Mouse (Mus musculus) limb, embryonic 11.5 days (tissue): ENCODE measurements at regions not wholly inside any gene's neighbourhood (a gene's known extent, or its start where the extent isn't known, plus 50 kb on each side); places are given as distances from the start of the nearest gene placed in this dataset.

Experiments used
- ATAC-seq: fragments of 200-750 bp; cut with Nextera tagmentation; 2 replicates; pipeline ENCODE4 v1.8.0; 2017; ENCODE audit warnings: low read depth; ENCODE audit not compliant: insufficient number of reproducible peaks, low FRiP score, low TSS enrichment
- DNase-seq: peaks from one replicate; pipeline ENCODE4 v3.0.0-alpha.2; 2015; ENCODE audit warnings: low spot score
- H3K27ac ChIP-seq: fragments of 300-500 bp; sonication (generic); replicated peaks from 2 replicates; pipeline ENCODE4 v1.5.1; 2014; ENCODE audit warnings: low read depth, mild to moderate bottlenecking, low read length
- H3K27me3 ChIP-seq: fragments of 300-500 bp; sonication (generic); 2 replicates; pipeline ENCODE4 v1.6.1; 2014; ENCODE audit warnings: mild to moderate bottlenecking, low read length, mixed read lengths; ENCODE audit not compliant: control insufficient read depth, insufficient read depth
- H3K36me3 ChIP-seq: fragments of 300-500 bp; sonication (generic); 2 replicates; pipeline ENCODE4 v1.6.1; 2014; ENCODE audit warnings: mild to moderate bottlenecking, low read length, moderate library complexity, mixed read lengths; ENCODE audit not compliant: control insufficient read depth, insufficient read depth
- H3K4me1 ChIP-seq: fragments of 300-500 bp; sonication (generic); 2 replicates; pipeline ENCODE4 v1.6.1; 2014; ENCODE audit warnings: low read length, mixed read lengths; ENCODE audit not compliant: control insufficient read depth, insufficient read depth
- H3K4me2 ChIP-seq: fragments of 300-500 bp; sonication (generic); 2 replicates; pipeline ENCODE4 v1.6.1; 2014; ENCODE audit warnings: low read depth, mild to moderate bottlenecking, moderate library complexity; ENCODE audit not compliant: severe bottlenecking
- H3K4me3 ChIP-seq: fragments of 300-500 bp; sonication (generic); 2 replicates; pipeline ENCODE4 v1.5.1; 2014; ENCODE audit warnings: low read depth, low read length
- H3K9ac ChIP-seq: fragments of 300-500 bp; sonication (generic); 2 replicates; pipeline ENCODE4 v1.6.1; 2014; ENCODE audit warnings: mild to moderate bottlenecking, low read length
- H3K9me3 ChIP-seq: fragments of 300-500 bp; sonication (generic); 2 replicates; pipeline ENCODE4 v1.6.1; 2016; ENCODE audit warnings: low read length; ENCODE audit not compliant: control insufficient read depth
- WGBS: fragments of 180-500 bp; shearing (Covaris S2); extraction: QIAGEN DNeasy Blood & Tissue Kit; methylation state at CpG from one replicate; pipeline ENCODE4 v1.1.7; 2014; 5-methylcytosine and 5-hydroxymethylcytosine counted together

- no peaks in the 10 kb centered on the region for H3K9me3 ChIP-seq
- WGBS: 92% methylated on average over 3 of the region's 3 CpGs
- H3K27ac ChIP-seq: no peak overlapping the region
- no peak for DNase-seq
- no peaks in the 10 kb centered on the region for H3K36me3 ChIP-seq
- H3K4me3 ChIP-seq: no peak overlapping the region
- no peak for ATAC-seq
- H3K4me2 ChIP-seq: no peak overlapping the region
- no peaks in the 10 kb centered on the region for H3K27me3 ChIP-seq
- H3K4me1 ChIP-seq: no peaks in the 10 kb centered on the region
- no peak overlapping the region for H3K9ac ChIP-seq
Observed at GRCm38 (mm10) chr10:96496700-96497099, 120.1 kb upstream of the Btg1 start.

GRCm38 (mm10) chr10:96497482-96497881, 119.3 kb upstream of the Btg1 start:
- Histone ChIP-seq H3K4me2 (no peak overlapping the region), H3K4me1 (no peaks in the 10 kb centered on the region), H3K27me3 (no peaks in the 10 kb centered on the region), H3K9ac (no peak overlapping the region), H3K4me3 (no peak overlapping the region), H3K27ac (no peak overlapping the region), H3K9me3 (no peaks in the 10 kb centered on the region), H3K36me3 (no peaks in the 10 kb centered on the region)
- DNase-seq: no peak
- WGBS: 89% methylated on average over 7 of the region's 7 CpGs
- ATAC-seq: no peak

- Histone ChIP-seq H3K4me3 (no peak overlapping the region), H3K27ac (no peak overlapping the region), H3K9me3 (no peaks in the 10 kb centered on the region), H3K4me2 (no peak overlapping the region), H3K4me1 (no peaks in the 10 kb centered on the region), H3K9ac (no peak overlapping the region), H3K27me3 (no peaks in the 10 kb centered on the region), H3K36me3 (no peaks in the 10 kb centered on the region)
- DNase-seq (no peak), ATAC-seq (no peak)
- WGBS: 87% methylated on average over 2 of the region's 2 CpGs
Observed at GRCm38 (mm10) chr10:96499274-96499673, 117.5 kb upstream of the Btg1 start.

GRCm38 (mm10) chr10:96502090-96502728, 114.6 kb upstream of the Btg1 start:
- H3K9ac ChIP-seq: no peak overlapping the region
- ATAC-seq (no peak), DNase-seq (no peak)
- H3K4me1 ChIP-seq: no peaks in the 10 kb centered on the region
- no peaks in the 10 kb centered on the region for H3K36me3 ChIP-seq
- H3K4me2 ChIP-seq: no peak overlapping the region
- H3K9me3 ChIP-seq: no peaks in the 10 kb centered on the region
- no peak overlapping the region for H3K4me3 ChIP-seq
- WGBS: 81% methylated on average over 4 of the region's 4 CpGs
- H3K27me3 ChIP-seq: no peaks in the 10 kb centered on the region
- no peak overlapping the region for H3K27ac ChIP-seq

GRCm38 (mm10) chr10:96502736-96503135, 114.1 kb upstream of the Btg1 start:
- DNase-seq (no peak), ATAC-seq (no peak)
- H3K27ac ChIP-seq: no peak overlapping the region
- no peaks in the 10 kb centered on the region for H3K9me3 ChIP-seq
- no peaks in the 10 kb centered on the region for H3K27me3 ChIP-seq
- H3K4me1 ChIP-seq: no peaks in the 10 kb centered on the region
- no peak overlapping the region for H3K4me3 ChIP-seq
- no peak overlapping the region for H3K9ac ChIP-seq
- WGBS: 69% methylated on average over 6 of the region's 6 CpGs
- H3K36me3 ChIP-seq: no peaks in the 10 kb centered on the region
- no peak overlapping the region for H3K4me2 ChIP-seq

GRCm38 (mm10) chr10:96504340-96504739, 112.5 kb upstream of the Btg1 start:
- H3K27me3 ChIP-seq: no peaks in the 10 kb centered on the region
- H3K9me3 ChIP-seq: no peaks in the 10 kb centered on the region
- DNase-seq: no peak
- 88% methylated on average over 8 of the region's 8 CpGs for WGBS
- no peak for ATAC-seq
- no peak overlapping the region for H3K27ac ChIP-seq
- no peak overlapping the region for H3K4me2 ChIP-seq
- no peaks in the 10 kb centered on the region for H3K4me1 ChIP-seq
- H3K36me3 ChIP-seq: no peaks in the 10 kb centered on the region
- no peak overlapping the region for H3K9ac ChIP-seq
- no peak overlapping the region for H3K4me3 ChIP-seq

GRCm38 (mm10) chr10:96515164-96515922, 101.5 kb upstream of the Btg1 start:
- Histone ChIP-seq H3K4me2 (no peak overlapping the region), H3K9ac (no peak overlapping the region), H3K4me3 (no peak overlapping the region), H3K9me3 (no peaks in the 10 kb centered on the region), H3K27ac (no peak overlapping the region), H3K4me1 (no peaks in the 10 kb centered on the region), H3K36me3 (no peaks in the 10 kb centered on the region), H3K27me3 (no peaks in the 10 kb centered on the region)
- DNase-seq (no peak), ATAC-seq (no peak)
- 80% methylated on average over 10 of the region's 10 CpGs for WGBS

- Histone ChIP-seq H3K27me3 (no peaks in the 10 kb centered on the region), H3K4me1 (no peaks in the 10 kb centered on the region), H3K4me3 (no peak overlapping the region), H3K4me2 (no peak overlapping the region), H3K36me3 (no peaks in the 10 kb centered on the region), H3K27ac (no peak overlapping the region), H3K9me3 (no peaks in the 10 kb centered on the region), H3K9ac (no peak overlapping the region)
- no peak for DNase-seq
- ATAC-seq: no peak
- 87% methylated on average over 2 of the region's 2 CpGs for WGBS
Observed at GRCm38 (mm10) chr10:96515923-96516258, 100.9 kb upstream of the Btg1 start.
